Mouse (Mus musculus) heart, embryonic 13.5 days (tissue): ENCODE results near the gene Ccni. TPM values are rescaled to one million over a fixed set of nuclear protein-coding genes. Genes with fewer than 3 reads are reported as not detected.

Experiments used
- ATAC-seq: fragments of 200-750 bp; cut with Nextera tagmentation; 2 replicates; pipeline ENCODE4 v1.8.0; 2017; ENCODE audit warnings: moderate TSS enrichment; ENCODE audit not compliant: insufficient number of reproducible peaks, low FRiP score, low TSS enrichment; ENCODE audit errors: extremely low read depth
- H3K27ac ChIP-seq: fragments of 300-500 bp; sonication (generic); replicated peaks from 2 replicates; pipeline ENCODE4 v1.5.1; 2015; ENCODE audit warnings: moderate library complexity, mild to moderate bottlenecking, inconsistent platforms
- H3K27me3 ChIP-seq: fragments of 300-500 bp; sonication (generic); replicated peaks from 2 replicates; pipeline ENCODE4 v1.6.1; 2015; ENCODE audit warnings: mild to moderate bottlenecking, inconsistent platforms
- H3K36me3 ChIP-seq: fragments of 300-500 bp; sonication (generic); 2 replicates; pipeline ENCODE4 v1.6.1; 2015; ENCODE audit warnings: mild to moderate bottlenecking, inconsistent platforms
- H3K4me1 ChIP-seq: fragments of 300-500 bp; sonication (generic); 2 replicates; pipeline ENCODE4 v1.6.1; 2015; ENCODE audit warnings: inconsistent platforms
- H3K4me2 ChIP-seq: fragments of 300-500 bp; sonication (generic); 2 replicates; pipeline ENCODE4 v1.6.1; 2015; ENCODE audit warnings: inconsistent platforms, mild to moderate bottlenecking, moderate library complexity
- H3K4me3 ChIP-seq: fragments of 300-500 bp; sonication (generic); 2 replicates; pipeline ENCODE4 v1.5.1; 2015; ENCODE audit warnings: moderate library complexity, mild to moderate bottlenecking, inconsistent platforms
- H3K9ac ChIP-seq: fragments of 300-500 bp; sonication (generic); 2 replicates; pipeline ENCODE4 v1.6.1; 2015; ENCODE audit warnings: inconsistent platforms, mild to moderate bottlenecking, moderate library complexity
- H3K9me3 ChIP-seq: fragments of 300-500 bp; sonication (generic); 2 replicates; pipeline ENCODE4 v1.6.1; 2016; ENCODE audit warnings: inconsistent platforms
- WGBS: fragments of 180-500 bp; shearing (Covaris S2); methylation state at CpG from one replicate; pipeline ENCODE4 v1.1.7; 2015; ENCODE audit warnings: mixed read lengths; 5-methylcytosine and 5-hydroxymethylcytosine counted together
- polyA plus RNA-seq: library from polyadenylated mRNA; unstranded; fragments of >200 nt; fragmentation: Nextera tagmentation; extraction: Ambion mirVana; gene quantifications from 2 replicates; pipeline ENCODE4 v1.2.1, GENCODE M21; 2015

The Ccni gene
- polyA plus RNA-seq, 1 experiment from 2014 or later = 83.2 TPM

DNA sequence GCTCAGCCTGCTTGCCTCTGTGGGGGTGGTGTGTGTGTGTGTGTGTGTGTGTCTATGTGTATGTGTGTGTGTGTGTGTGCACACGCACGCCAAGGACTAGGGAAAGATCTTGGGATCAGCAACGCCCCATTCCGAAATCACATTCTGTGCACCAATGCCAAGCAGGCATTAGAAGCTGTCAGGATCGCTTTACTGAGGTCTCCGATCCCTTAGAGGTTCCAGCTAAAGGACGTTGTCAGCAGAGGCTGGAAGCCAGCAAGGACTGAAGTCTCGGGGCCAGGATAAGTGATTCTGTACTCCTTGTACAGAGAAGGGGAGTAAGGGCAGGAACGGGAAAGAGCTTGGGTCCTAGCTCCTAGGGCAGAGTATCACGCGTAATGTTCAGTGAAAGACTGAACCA is 51.9 kb downstream of the Ccni start:
- H3K9me3 ChIP-seq = no peaks in the 10 kb centered on the region
- H3K4me1 ChIP-seq = peaks cover 45% of the 10 kb centered on the region
- no peak overlapping the region for H3K27ac ChIP-seq
- no peak overlapping the region for H3K4me2 ChIP-seq
- no peak for ATAC-seq
- WGBS = 87% methylated on average over 11 of the region's 11 CpGs
- peaks cover 53% of the 10 kb centered on the region for H3K36me3 ChIP-seq
- no peak overlapping the region for H3K9ac ChIP-seq
- no peaks in the 10 kb centered on the region for H3K27me3 ChIP-seq
- H3K4me3 ChIP-seq = no peak overlapping the region

DNA sequence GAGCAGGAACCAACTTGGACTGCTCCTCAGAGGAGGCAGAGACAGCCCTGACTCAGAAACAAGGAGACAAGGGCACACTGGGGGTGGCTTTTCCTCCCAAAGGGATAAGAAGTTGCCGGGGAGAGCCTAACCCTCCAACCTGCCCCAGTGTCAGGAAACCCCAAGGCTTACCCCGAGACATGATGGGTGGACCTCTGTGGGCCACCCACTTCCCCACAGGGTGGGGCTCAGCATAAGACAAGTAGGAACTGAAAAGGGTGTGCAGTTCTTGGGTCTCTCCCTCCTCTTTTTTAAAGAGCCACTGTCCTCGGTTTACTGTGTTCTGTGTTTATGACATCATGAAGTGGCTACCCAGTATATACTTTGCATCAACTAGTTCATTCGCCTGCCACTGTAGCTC is 53.8 kb downstream of the Ccni start:
- no peak overlapping the region for H3K27ac ChIP-seq
- no peak overlapping the region for H3K4me2 ChIP-seq
- H3K4me1 ChIP-seq = peaks cover 54% of the 10 kb centered on the region
- no peak overlapping the region for H3K4me3 ChIP-seq
- no peaks in the 10 kb centered on the region for H3K9me3 ChIP-seq
- H3K9ac ChIP-seq = no peak overlapping the region
- H3K27me3 ChIP-seq = no peaks in the 10 kb centered on the region
- ATAC-seq = no peak
- 73% methylated on average over 4 of the region's 4 CpGs for WGBS
- H3K36me3 ChIP-seq = peaks cover 39% of the 10 kb centered on the region

DNA sequence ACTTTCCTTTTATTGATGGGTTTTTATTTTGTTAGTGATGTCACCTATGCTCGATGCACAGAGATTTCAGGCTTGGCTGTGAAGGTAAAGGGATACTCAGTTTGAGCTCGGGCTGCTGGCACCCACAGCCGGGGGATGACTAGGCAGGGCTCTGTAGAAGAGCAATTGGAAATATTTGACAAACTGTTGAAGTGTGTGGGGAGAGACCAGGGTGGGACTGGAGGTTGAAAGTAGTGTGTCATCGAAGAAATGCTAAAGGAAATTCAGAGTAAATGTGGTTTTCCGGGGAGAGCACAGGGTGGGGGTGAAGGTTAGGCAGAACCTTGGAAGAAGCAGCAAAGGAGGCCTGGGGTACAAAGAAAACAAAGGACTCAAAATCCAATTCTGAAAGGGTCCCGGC is 54.3 kb downstream of the Ccni start:
- H3K27me3 ChIP-seq = no peaks in the 10 kb centered on the region
- no peak overlapping the region for H3K4me2 ChIP-seq
- WGBS = 62% methylated on average over 6 of the region's 6 CpGs
- peaks cover 58% of the 10 kb centered on the region for H3K4me1 ChIP-seq
- H3K4me3 ChIP-seq = no peak overlapping the region
- ATAC-seq = no peak
- peak overlapping the region; percentile 46; the same call in 1 of the 2 replicates for H3K27ac ChIP-seq
- no peaks in the 10 kb centered on the region for H3K9me3 ChIP-seq
- H3K36me3 ChIP-seq = peaks cover 34% of the 10 kb centered on the region
- no peak overlapping the region for H3K9ac ChIP-seq

DNA sequence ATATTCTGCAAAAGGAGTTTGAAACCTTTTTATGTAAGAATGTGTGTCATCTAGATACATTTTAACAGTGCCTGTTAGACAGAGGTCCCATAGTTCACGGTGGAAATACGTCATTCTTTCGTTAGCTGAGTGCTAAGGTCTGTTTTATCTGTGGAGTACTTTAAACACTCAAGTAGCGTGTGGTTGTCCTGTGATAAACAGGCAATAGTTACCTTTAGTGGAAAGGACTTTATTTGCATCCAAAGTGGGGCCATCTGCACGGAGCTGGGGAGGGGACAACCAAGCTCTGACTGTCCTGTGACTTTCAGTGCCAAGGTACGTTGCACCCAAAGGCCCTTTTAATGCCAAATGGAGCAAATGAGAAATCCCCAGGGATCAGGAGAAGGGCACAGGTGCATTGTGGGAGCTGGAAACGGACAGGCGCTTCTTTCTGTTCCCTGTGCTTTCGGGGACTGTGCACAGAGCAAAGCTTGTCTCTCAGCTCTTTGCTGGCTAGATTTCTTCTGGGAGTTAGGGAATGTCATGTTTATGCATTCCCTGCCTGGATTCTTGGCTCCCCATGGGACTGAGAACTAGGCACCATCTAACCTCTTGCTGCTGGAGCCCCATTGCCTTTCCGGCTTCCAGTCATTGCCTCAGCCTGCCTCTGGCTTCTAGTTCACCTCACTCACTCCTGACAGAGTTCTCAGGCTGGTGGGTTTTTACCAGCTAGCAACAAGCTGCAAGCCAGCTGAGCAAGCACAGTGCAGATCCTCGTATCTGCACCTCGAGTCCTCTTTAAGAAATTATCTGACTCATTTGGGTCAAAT is 56.1 kb downstream of the Ccni start:
- Histone ChIP-seq H3K27ac (peak overlapping the region; percentile 53), H3K4me1 (peaks cover 77% of the 10 kb centered on the region), H3K36me3 (peaks cover 16% of the 10 kb centered on the region), H3K9me3 (no peaks in the 10 kb centered on the region), H3K4me2 (peak overlapping the region; percentile 29), H3K9ac (0 out of 2 replicates have a peak overlapping the region, but pooled peaks have one; percentile 9), H3K4me3 (no peak overlapping the region), H3K27me3 (no peaks in the 10 kb centered on the region)
- WGBS = 40% methylated on average over 12 of the region's 12 CpGs
- no peak for ATAC-seq

DNA sequence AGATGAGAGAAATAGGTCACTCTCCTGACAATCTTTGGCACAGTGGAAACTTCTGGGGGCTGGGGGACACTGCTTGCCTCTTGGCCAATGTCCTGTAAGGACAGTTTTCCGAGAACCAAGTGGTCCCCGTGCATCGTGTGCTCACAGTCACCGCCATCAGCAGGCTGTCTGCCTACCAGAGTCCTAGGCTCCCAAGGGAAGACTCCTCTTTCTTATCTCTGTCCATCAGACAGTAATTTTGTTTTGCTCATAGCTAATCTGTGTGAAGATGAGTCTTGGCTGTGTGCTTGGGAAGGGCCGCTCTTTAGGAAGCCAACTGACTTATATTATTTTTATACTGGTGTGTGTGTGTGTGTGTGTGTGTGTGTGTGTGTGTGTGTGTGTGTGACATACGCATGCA is 60.8 kb downstream of the Ccni start:
- H3K27me3 ChIP-seq = no peaks in the 10 kb centered on the region
- H3K9ac ChIP-seq = no peak overlapping the region
- no peak overlapping the region for H3K4me2 ChIP-seq
- WGBS = 72% methylated on average over 6 of the region's 6 CpGs
- H3K36me3 ChIP-seq = peaks cover 30% of the 10 kb centered on the region
- H3K27ac ChIP-seq = no peak overlapping the region
- no peak overlapping the region for H3K4me3 ChIP-seq
- peaks cover 71% of the 10 kb centered on the region for H3K4me1 ChIP-seq
- H3K9me3 ChIP-seq = no peaks in the 10 kb centered on the region
- ATAC-seq = no peak

DNA sequence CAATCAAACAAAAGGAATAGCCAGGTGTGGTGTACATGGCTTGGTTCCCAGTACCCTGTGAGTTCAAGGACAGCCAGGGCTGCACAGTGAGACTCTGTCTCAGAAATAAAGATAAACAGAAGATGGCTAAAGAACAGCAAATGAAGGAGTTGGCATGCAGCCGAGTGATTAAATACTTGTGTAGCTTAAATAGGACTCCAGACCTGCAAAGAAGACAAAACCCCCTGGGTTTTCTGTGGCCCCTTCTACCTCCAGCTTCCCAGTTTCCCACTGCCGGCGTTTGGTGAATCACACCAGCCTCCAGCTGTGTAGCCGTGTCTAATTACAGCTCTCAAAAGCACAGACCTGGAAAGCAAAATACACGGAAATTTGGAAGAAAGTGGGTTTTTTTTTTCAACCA is 61.4 kb downstream of the Ccni start:
- no peak overlapping the region for H3K9ac ChIP-seq
- H3K4me2 ChIP-seq = no peak overlapping the region
- H3K4me3 ChIP-seq = no peak overlapping the region
- ATAC-seq = no peak
- H3K9me3 ChIP-seq = no peaks in the 10 kb centered on the region
- H3K27me3 ChIP-seq = no peaks in the 10 kb centered on the region
- WGBS = 57% methylated on average over 5 of the region's 5 CpGs
- H3K27ac ChIP-seq = no peak overlapping the region
- H3K4me1 ChIP-seq = peaks cover 65% of the 10 kb centered on the region
- peaks cover 34% of the 10 kb centered on the region for H3K36me3 ChIP-seq

DNA sequence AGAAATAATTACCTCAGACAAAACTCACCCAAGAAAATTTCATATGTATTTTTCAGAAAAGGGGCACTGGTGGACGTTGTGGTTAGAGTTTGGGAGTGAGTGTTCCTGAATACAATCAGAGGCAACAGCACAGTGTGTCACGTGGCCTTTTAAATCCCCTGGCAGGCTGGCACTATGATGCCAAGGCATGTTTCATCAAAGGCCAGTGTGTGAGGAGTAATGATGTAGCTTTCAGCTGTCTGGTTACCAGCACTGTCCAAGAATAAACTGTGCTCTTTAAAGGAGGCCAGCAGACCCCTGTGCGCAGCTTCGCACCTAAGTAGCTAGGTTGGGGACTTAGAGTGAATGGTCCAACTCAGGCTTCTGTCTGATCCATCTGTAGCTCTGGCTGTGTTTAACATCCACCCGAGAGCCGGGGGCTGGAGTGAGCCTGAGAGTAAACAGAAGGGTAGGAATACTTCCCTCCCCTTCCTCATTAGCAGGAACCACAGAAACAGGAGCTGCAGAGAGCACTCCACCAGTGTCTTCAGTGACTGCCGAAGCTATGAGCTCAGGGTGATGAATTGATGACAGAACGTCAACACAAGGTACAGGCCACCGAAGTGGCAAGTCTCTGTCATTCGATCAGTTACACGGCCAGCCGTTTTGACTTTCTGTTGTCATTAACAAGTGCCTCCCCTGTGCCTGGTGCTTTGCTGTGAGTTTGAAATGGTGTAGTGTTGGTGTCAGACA is 62.8 kb downstream of the Ccni start:
- H3K9ac ChIP-seq = peak overlapping the region; percentile 17; the same call in 1 of the 2 replicates
- H3K36me3 ChIP-seq = peaks cover 46% of the 10 kb centered on the region
- no peak overlapping the region for H3K27ac ChIP-seq
- H3K9me3 ChIP-seq = peaks cover 5% of the 10 kb centered on the region; the same call in 1 of the 2 replicates
- 43% methylated on average over 12 of the region's 12 CpGs for WGBS
- no peaks in the 10 kb centered on the region for H3K27me3 ChIP-seq
- H3K4me3 ChIP-seq = no peak overlapping the region
- peaks cover 55% of the 10 kb centered on the region for H3K4me1 ChIP-seq
- H3K4me2 ChIP-seq = no peak overlapping the region
- ATAC-seq = no peak

DNA sequence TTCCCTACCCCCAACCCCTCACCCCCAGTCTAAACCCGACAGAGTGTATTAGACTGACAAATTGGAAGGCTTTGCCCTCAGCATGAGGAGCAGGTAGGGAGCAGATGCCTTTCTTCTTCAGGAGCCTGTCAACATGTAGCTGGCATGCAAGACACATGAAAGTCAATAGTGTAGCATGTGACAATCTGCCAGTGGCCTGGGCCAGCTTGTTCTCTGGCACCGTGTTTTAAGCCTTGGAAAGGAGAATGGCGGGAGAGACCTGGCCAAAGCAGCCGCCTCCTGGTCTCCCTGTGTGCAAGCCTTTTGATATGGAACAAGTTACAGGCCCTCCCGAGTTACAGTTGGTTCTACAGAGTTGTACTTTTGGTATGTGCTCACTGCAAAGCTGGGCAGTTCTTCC is 65.5 kb downstream of the Ccni start:
- ATAC-seq = no peak
- Histone ChIP-seq H3K4me3 (no peak overlapping the region), H3K4me2 (no peak overlapping the region), H3K9ac (no peak overlapping the region), H3K36me3 (peaks cover 47% of the 10 kb centered on the region), H3K9me3 (peaks cover 5% of the 10 kb centered on the region; the same call in 1 of the 2 replicates), H3K4me1 (peaks cover 61% of the 10 kb centered on the region), H3K27ac (no peak overlapping the region), H3K27me3 (no peaks in the 10 kb centered on the region)
- 77% methylated on average over 5 of the region's 5 CpGs for WGBS

DNA sequence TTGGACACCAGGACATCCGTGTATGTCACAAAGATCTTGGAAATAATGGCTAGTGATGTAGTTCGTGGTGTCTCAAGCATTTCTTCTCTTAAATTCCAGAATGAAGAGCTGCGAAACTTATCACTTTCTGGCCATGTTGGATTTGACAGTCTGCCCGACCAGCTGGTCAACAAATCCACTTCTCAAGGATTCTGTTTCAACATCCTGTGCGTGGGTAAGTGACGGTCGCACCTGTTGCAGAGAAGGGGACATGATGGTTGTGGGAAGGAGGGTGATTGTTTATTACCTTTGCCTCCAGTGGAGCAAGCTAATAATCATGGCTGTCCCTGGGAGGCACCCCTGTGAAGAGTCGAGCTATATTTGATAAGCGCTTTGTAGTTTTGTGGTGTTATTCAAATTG is 66.9 kb downstream of the Ccni start:
- 91% methylated on average over 9 of the region's 9 CpGs for WGBS
- Histone ChIP-seq H3K27me3 (no peaks in the 10 kb centered on the region), H3K27ac (no peak overlapping the region), H3K36me3 (peaks cover 47% of the 10 kb centered on the region), H3K9ac (no peak overlapping the region), H3K4me1 (peaks cover 61% of the 10 kb centered on the region), H3K9me3 (peaks cover 5% of the 10 kb centered on the region; the same call in 1 of the 2 replicates), H3K4me2 (no peak overlapping the region), H3K4me3 (no peak overlapping the region)
- ATAC-seq = no peak

DNA sequence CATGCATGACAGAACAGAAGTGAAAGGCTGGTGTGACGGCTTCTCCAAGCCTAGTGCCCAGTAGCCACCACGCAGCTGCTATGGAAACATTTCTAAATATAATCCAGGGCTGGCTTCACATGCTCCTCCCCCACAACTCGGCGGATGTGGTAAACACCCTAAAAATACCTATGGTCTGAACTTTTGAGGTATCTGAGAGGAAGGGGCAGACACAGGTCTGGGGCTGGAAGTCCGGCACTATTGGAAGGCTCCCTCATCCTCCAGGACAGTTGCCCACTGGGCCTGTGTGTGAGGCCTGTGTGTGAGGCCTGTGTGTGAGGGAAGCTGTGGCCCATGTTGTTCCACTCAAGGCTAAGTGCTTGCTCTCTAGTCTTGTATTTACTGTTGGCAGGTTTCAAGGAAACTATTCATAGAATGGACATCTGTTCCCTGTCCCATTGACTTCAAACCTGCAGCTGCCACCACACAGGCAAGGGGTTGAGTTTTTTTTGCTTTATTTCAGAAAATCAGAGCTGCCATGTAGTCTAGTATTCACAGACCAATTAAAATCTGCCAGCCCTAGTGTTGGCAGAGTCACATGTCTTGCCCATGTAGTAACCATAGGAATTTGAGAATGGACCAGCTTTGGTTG is 69.2 kb downstream of the Ccni start:
- ATAC-seq = peak; percentile 61; the same call in 1 of the 2 replicates
- Histone ChIP-seq H3K27me3 (no peaks in the 10 kb centered on the region), H3K9ac (peak overlapping the region; percentile 24), H3K4me2 (peak overlapping the region; percentile 35), H3K36me3 (peaks cover 39% of the 10 kb centered on the region), H3K9me3 (peaks cover 5% of the 10 kb centered on the region; the same call in 1 of the 2 replicates), H3K4me1 (peaks cover 67% of the 10 kb centered on the region), H3K4me3 (no peak overlapping the region), H3K27ac (peak overlapping the region; percentile 95)
- 34% methylated on average over 5 of the region's 5 CpGs for WGBS

DNA sequence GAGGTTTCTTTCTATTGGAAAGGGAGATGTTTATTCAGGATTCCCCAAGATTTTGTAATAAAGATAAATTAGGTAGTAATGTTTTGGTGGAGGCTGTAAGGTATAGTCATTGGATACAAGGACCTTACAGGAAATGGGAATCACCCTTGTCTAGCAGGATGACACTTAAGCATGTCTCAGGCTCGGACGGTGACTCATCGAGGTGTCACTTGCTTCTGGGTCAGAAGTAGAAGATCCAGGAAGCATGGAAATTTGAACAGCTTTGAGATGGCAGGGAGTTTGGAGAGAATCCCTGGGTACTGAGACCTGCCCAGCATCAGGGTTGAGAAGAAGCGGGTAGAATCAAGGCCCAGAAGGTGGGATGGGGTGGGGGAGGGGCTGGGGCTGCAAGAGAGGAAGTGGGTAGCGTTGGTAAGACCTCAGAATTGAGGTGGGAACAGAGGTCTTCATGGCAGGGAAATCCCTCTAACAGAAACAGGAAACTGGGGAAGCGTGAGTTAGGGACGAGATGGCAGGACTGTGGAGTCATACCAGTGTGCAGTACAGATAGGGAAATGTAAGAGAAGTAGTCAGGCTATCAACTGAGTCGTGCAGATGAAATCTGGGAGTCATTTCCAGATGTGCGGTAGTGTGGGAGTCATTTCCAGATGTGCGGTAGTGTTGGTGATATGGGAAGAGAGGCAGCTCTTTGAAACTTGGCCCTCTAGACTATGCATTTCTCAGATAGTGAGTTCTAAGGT is 70.8 kb downstream of the Ccni start:
- Histone ChIP-seq H3K9ac (no peak overlapping the region), H3K4me1 (peaks cover 78% of the 10 kb centered on the region), H3K4me2 (no peak overlapping the region), H3K27me3 (no peaks in the 10 kb centered on the region), H3K4me3 (no peak overlapping the region), H3K27ac (peak overlapping the region; percentile 33; the same call in 1 of the 2 replicates), H3K36me3 (peaks cover 24% of the 10 kb centered on the region), H3K9me3 (peaks cover 5% of the 10 kb centered on the region; the same call in 1 of the 2 replicates)
- ATAC-seq = no peak
- 56% methylated on average over 10 of the region's 10 CpGs for WGBS
